Mouse (Mus musculus) right cerebral cortex, adult 18-20 months (tissue): ENCODE results near the gene Nr2e1.

Experiments used
- DNase-seq: peaks from one replicate; pipeline ENCODE4 v3.0.0; 2022; ENCODE audit warnings: mixed read lengths

The Nr2e1 gene

DNA sequence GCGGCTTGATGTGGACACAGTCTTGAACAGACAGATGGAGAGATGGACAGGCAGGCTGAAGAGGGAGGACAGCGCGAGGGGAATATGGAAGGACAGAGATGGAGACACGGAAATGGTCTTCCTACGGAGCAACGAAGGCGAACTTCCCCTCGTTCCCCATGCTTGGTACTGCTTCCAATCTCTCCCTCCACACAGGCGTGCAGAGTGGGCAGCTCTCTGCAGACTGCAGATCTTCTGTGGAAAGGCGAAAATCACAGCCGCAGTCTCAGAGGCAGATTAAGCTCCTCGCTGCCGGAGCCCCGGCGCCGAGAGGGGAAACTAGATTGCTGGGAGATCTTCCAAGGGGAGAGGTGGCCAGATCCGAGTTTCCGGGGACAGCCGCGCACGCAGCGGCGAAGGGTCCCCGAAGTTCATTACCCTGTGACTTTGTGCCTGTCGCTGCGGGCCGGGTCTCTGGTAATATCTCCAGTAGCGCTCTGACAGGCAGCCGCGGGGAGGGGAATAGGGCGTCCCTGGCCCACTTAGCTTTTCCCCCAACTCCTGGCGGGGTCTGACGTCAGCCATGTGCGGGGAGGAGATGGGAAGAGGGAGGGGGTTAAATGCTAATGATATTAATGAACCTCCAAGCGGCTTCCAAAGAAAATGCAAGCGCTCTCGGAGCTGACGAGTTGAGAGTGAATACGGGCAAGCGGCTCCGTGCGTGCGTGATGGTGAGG is at the start of gene Nr2e1, which contains the start of gene Ostm1:
TSS of gene Nr2e1 (minus strand) at position 476 of the 716 bp plus-strand sequence.
TSS of gene Ostm1 (plus strand) at position 666 of the 716 bp plus-strand sequence.
- DNase-seq: peak; percentile 54

DNA sequence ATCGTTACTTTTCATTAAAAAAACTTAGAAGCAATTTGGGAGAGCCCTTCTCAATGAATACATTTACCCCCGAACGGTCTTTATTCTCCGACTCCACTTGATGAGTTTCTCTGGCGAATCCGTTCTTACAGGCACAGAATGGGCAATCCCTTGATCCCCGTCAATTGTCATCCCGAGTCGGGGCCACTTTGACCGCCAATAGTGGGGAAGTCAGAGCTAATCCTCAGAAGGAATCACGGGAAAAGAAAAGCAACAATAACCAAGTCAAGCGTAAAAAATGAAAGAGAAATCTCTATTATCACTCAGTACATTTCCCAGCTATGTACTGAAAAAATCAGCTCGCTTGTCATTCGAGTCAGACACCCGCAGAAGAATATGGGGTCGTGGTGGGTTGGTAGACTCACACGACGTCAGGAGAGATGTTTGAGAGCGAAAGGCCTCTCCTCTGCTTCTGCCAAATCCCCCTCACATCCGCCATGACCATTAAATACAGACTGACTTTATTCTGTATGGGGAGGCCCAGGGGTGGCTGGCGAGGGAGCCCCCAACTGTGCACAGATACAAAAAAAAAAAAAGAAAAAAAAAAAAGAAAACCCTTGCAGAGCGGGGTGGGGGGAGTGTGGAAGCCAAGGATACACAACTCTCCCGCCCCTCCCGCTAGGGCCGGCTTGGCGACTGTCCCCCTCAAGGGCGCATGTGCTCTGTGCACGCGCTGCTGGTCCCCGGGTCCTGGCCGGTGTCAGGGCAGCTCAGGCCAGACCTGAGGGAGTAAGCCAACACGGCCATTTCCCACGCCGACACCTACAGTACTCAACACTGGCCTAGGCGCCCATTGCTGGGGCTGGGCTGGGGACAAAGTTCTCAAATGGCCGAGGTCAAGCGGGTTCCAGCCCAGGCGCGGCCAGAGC is 49.3 kb upstream of the Nr2e1 start:
- DNase-seq: no peak

DNA sequence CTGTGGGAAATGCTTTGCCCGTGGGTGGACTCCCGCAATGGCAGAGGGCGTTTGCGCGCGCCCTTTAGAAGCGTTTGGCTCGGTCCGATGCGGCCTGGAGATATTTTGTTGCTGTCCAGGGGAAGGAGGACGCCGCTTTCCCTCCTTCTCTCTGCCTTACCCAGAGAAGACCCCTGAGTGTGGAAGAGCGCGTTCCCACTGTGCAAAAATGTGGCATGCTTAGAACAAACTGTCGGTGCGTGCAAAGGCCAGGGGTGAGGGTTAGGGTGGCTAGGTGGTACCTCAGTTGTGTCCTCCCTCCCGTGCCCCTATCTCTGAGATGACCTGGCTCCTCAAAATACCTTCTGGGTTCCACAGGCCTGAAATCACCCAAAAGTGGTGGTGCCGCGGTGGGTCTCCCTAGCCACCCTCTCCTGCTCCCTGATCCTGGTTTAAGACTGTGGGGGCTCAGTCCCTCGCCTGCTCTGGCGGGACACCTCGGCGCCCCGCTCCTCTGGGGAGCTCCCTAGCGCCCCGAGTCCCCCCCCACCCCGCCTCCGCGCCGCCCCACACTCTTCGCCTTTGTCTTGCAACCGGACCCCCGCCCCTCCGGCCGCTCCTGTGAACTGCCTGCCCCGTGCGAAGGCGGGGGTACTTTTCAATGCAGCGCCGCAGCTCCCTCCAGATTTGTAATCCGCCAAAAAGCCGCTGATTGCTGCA is 48.5 kb upstream of the Nr2e1 start:
- DNase-seq: no peak

DNA sequence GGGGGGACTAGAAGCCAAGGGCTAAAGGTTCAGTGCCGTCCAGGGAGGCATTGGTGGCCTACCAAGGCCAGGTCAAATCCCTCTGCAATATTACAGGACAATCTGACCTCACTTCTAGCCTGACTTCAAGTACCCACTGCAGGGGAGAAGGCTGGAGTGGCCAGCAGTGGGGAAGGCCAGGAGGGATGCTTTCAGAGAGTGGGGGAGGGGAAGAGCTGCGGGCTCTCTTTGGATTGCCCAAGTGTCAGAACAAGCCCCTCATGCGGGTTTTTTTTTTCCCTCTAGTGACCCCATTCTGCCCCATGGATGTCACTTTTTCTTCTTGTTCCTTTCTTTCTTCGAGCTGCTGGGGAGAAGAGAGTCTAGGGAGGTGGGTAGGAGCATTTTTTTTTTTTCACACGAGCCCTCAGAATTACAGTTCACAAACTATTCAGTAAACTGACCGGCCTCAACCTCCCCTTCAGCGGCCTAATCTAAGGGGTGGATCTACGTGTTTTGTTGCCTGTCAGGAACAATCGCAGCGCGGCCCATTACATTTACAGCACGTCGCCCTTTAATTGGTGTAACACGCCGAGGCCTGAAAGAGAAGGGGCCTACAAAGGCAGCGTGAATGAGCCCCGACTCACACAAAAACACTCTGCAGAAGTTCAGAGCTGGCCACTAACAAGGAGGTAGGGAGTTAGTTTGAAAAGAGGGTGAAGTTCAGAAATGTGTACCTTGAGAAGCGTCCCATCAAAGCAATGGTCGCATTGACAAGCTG is 47.3 kb upstream of the Nr2e1 start:
- no peak for DNase-seq

DNA sequence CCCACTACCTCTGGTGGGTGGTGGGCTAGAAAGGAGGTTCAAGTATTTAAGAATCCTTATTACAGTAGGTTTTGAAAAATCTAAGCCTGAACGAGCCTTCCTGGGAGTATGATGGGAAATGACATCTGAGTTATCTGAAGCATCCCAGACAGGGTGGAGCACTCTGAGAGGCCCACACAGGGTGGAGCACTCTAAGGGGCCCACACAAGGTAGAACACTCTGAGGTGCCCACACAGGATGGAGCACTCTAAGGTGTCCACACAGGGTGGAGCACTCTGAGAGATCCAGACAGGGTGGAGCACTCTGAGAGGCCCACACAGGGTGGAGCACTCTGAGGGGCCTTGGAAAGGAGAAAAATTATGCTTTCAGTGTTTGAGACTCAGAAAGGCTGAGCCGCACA is 42.5 kb upstream of the Nr2e1 start:
- no peak for DNase-seq

DNA sequence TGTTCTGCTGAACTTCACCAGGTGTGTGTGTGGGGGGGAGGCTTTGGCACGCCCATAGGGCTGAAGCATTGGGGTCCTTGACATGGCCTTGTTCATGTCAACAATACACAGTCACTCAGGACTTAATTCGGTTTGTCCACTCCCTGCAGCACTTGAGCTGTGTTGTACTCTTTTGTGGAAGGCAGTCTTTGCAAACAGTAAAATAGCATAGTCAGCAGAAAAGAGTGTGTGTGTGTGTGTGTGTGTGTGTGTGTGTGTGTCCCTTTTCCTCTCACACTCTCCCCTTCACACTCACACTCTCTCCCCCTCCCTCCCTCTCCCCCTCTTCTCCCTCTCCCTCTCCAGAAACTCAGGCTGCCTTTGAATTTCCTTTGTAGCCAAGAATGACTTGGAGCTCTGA is 34.9 kb upstream of the Nr2e1 start:
- no peak for DNase-seq

DNA sequence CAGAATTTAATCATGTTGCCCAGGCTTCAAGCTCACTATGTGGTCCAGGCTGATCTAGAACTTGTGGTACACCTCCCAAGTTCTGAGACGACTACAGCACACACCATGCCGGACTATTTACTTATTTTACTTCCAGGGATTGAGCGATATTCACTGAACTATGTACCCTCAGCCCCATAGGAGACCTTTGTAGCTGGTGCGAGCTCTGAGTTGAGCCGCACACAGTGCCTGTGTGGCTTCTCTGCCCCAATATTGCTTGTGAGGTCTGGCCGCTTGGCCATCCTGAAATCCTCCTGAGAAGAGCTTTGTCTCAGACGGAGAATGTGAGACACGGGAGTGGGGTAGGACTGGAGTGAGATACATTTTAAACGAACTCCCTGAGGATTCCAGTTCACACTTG is 31.3 kb upstream of the Nr2e1 start:
- DNase-seq: no peak

DNA sequence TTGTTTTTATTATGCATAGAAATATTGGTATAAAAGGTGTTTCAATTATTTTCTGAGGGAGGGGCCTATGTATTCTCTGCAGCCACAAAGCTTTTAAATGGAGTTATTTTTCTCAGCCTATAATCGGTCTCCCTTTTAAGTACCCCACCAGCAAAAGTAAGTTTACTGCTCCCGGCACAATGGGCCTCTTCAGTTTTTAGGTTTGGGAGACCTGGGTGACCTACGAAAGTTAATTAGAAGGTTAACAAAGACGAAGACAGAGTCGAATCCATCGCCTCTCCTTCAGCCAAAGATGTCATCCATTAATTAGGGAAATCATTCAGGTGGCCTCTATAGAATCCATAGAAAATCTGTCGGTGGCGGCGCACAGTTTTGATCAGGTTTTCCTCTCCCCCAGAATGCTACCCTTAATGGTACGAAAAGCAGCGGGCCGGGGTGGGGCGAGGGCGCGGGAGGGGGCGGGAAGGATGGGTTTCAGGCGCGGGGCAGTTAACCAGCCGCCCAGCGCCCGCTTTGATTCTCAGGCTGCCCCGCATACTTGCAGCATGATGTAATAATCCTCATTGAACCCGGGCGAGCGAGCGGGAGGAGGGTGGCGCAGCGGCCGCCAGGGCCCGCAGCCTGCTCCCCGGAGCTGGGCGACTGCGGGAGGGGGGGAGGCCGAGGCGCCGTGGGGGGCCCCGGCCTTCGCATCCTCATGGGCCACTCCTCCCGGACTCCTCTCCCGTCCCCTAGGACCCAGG is 30.4 kb upstream of the Nr2e1 start:
- no peak for DNase-seq

DNA sequence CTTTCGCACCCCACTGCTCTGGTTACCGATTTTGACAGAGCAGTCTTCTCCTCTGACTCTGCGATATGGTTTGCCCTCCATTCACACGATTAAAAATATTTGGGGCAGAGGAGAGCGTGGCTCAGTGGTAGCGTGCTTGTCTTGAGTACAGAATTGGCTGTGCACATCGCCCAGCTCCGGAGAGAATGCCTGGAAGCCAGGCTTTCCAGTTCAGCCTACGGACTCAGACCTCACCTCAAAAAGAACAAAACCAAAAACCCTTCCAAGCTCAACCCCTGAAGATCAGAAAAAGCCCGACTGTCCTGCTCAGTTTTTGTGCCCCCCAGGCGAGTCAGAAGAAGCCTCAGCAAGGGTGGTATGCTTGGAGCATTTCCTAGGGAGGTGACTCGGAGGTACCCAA is 29.6 kb upstream of the Nr2e1 start:
- no peak for DNase-seq

DNA sequence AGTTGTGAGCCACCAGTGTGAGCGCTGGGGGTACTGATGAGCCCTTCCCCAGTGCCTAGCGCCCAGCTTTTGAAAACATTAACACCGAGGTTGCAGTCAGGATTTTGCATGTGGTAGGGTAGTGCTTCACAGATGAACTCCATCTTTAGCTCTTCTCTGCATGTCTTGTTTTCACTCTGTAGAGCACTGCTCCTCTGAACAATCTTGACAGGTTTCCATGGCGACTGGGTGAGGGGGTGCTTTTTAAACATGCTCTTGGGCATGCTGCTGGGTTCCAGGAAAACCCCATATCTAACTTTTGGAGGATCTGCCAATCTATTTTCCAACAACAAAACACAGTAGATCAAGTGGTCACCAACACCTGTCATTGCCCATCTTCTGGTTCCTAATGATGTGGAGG is 23.3 kb upstream of the Nr2e1 start:
- no peak for DNase-seq

DNA sequence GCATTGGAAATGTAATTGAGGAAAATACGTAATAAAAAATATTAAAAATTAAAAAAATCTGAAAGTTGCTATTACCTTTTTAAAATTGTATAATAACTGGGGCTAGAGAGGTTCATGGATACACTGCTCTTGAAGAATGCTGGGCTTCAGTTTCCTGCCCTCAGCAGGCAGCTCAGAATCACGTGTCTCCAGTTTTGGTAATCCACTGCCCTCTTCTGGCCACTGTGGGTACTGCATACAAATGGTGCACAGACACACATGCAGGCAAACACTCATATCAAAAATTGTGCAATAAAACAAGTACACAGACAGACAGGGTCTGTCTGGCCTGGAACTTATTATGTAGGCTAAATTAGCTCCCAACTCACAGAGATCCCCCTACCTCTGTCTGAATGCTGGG is 21.4 kb upstream of the Nr2e1 start:
- DNase-seq: no peak

DNA sequence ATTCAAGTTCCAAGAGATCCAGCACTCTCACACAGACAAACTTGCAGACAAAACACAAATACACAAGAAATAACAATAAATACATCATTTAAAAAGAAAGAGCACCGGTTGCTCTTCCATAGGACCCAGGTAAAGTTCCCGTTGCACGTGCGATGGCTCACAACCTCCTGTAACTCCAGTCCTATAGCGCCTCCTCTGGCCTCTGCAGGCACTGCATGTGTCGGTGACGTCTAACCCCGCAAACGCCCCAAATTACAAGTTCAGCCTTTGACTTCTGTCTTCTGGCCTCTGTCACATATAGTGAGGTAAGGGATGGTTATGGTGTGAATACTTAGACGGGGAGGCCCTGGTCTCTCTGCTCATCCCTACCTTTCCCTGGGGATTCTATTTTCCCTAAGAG is 18.1 kb upstream of the Nr2e1 start:
- DNase-seq: no peak

DNA sequence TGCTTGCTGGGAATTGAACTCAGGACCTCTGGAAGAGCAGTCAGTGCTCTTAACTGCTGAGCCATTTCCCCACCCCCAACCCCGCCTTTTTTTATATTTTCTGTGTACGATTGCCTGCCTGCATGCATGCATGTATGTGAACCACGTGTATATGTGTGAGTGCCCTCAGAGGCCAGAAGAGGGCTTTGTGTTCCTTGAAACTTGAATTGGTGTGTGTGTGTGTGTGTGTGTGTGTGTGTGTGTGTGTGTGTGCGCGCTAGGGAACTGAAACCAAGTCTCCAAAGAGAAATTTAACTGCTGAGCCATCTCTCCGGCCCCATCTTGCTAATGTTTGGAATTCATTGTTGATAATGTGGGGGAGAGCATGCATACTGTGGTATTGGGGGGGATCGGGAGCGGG is 15.2 kb upstream of the Nr2e1 start:
- DNase-seq: no peak

DNA sequence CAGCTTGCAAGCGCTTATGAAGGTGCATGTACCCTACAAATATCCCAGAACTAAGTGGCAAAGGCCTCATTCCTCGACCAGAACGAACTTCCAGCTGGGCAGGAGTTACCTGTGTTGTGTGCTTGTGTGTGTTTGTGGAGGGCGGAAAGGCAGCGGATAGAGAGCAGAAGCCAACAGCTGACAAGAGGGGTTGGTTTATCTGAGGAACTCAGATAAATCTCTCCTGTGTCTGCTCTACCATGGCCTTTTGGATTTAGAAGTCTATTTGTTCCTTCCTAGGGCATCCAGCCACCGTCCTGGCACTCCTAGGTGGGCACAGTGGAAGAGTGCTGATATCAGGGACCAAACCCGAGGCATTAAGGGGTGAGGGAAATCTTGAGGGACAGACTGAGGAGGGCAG is 9.8 kb upstream of the Nr2e1 start:
- no peak for DNase-seq

DNA sequence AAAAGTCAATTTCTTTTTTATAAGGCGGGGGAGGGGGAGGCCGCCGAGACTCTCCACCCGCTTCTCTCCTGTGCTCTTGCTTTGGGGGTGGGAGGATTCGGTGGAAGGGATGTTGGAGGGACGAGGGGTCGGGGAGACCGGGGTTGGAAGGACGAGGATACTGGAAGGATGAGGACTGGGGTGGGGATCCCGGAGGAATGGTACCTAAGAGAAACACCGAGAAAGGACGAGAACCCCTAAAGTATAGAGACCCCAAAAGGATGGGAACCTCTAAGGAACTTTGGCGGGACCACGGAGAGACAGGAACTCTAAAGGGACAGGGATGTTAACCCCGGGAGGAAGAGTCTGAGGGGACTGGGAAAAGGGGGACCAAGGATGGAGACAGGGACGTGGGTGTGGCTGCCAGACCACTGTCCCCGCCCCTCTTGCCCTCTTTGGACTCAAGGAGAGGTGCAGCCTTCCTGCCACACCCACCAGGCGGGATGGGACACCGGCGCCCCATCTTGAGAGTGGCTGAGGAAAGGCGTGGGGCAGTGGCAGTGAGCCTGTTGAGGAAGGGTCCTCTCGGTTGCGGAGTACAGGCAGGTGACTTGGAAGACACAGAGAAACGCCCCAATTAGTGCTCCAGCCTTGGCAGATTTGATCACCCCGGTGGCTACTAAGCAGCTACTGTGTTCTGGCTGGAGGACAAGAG is 8.7 kb upstream of the Nr2e1 start:
- no peak for DNase-seq

DNA sequence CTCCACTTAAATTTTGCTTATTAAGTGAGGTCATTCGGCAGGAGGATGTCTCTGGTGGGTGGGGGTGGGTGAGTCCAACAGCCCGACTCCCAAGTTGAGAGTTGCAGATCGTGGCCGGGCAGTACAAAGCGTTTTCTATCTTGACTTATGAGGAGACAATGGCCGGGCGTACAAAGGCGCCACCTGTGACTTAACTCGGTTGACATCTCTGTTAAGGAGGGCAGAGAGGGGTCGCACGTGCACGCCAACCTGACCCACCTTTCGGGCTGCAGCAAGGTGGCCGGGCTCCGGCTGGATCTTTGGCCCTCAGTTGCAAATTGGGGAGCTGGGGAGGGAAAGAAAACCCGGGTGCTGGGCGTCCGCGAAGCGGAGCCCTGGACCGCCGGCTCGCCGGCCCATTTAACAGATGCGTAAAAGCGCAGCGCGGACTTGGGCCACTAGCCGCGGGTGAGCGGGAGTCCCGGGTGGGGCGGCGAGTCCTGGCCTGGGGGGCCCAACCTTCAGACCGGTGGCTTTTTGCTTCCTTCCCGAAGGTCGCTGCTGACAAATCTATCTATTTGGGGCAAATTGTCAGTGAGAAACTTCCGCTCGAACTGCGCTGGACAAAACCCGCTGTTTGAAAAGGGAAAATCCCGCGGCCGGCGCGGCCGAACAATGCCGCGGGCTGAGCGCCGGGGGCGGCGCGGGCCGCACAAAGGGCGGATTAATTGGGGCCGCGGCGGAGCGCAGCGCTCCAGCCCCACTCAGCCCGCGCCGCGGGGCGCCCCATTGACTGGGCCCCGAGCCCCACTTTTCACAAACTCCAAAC is 8.0 kb upstream of the Nr2e1 start:
- no peak for DNase-seq

DNA sequence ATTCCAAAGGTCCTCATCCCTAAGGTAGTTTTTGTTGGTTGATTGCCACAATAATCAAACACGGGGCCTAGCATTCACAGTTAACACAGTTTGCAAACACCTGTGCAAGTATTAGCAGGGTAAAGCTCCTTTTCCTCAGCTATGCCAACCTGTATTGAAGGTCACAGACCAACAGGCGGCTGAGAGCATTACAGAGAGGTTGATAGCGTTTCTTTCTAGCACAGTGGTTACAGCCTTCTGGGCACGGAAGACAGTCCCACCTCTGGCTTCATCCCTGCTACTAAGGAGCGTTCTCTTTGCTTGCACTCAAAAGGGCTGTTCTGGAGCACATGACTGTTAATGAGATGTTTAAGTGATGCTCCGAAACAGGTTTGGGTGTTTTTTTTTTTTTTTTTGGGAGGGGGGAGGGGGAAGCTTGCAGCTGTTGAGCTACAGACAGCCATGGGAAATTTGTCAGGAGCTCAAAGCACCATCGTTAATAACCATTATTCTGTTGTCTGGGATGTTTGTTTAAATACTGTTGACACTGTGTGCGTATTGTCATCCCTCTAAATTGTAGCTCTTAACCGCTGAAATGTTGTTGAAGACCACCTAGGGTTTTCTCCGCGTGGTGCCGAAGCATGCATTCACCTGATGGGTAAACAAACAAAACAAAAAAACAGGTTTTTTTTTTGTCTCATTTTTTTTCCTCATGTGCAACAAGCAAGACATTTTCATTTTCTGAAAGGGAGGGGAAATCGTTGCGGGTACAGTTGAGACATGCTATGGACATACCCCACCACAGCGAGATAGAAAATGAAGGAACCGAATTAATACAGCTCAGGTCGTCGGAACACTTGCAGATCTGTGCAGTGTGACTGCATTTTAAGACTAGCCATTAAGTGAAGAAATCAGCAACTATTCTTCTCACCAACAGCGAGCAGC is 7.1 kb upstream of the Nr2e1 start:
- DNase-seq: no peak

DNA sequence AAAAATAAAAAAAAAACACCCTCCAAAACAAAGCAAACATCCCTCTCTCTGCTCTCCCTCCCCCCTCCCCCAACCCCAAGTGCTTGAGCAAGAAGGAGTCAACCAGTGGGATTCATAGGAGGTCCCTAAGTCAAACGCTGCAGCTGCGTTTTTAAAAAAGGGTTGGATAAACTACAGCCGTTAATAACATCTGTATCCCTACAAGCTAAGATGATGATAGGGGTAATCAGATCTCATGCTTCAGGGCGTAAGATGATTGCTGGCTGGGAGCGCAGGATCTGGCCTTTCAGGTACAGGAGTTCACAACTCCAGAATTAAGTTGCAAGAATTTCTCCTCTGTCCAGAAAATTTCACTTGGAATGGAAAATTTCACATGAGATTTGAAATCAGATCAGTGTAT is 6.1 kb upstream of the Nr2e1 start:
- DNase-seq: no peak

DNA sequence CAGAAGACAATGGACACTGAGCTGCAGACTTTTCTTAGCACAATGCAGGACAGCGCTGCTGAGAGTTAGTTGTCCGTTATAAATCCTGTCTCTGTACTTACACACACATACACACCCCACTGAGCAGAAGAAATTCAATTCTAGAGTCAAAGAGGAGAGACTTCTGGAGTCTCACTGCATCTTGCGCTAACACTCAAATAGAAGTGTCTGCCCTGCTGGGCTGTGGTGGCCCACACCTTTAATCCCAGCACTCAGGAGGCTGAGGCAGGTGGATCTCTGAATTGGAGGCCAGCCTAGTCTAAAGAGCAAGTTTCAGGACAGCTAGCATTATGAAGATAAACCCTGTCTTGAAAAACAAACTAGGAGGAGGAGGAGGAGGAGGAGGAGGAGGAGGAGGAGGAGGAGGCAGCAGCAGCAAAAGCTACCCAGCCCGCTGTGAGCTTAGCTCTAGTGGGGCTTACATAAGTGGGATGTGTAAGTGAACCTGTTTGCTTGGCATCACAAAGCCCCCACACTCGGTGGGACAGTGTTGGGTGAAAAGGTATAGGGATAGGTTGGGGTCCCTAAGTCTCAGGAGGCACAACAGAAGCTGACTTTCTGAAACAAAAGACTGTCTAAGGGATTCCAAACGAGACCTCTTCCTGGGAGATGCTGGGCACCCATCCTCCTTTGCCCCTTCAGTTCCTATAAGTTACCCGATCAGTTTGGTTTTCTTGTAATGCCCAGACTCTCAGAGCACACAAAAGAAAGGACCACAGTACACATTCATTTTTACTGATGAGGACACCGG is 4.7 kb upstream of the Nr2e1 start:
- no peak for DNase-seq
